Mouse (Mus musculus) liver, postnatal 0 days (tissue): ENCODE measurements around the gene Asb10.

Experiments
- CTCF ChIP-seq: sonication (generic); IDR thresholded peaks from 2 replicates; pipeline ENCODE4 v1.5.1; 2016; ENCODE audit warnings: antibody characterized with exemption, low read depth
- EP300 ChIP-seq: IDR thresholded peaks from 2 replicates; pipeline ENCODE4 v1.6.1; 2016; ENCODE audit warnings: antibody characterized with exemption, low read depth, mild to moderate bottlenecking

- peak; percentile 19; the same call in 1 of the 2 replicates for TF ChIP-seq CTCF
- TF ChIP-seq EP300: no peak
Measured at GRCm38 (mm10) chr5:24578109-24578963, 37.6 kb upstream of the Asb10 start.
